11 mouse cellular contexts compared by ENCODE assay signal in genomic region chr2:38944460-38945161, GRCm38 (mm10). TPM values are rescaled to one million over a fixed set of nuclear protein-coding genes. Genes with fewer than 3 reads are reported as not detected.
DNase-seq lines count a peak whose midpoint lies in the region; ATAC-seq and TF ChIP-seq lines count a peak whose summit lies in the region.
"Had no signal": no experiment of that assay in that cellular context is flagged by ENCODE, and none has a peak within 500 bp of the region (broad histone marks: within the 10 kb centered on the region; RNA-seq: fewer than 3 reads in every experiment).

No protein-coding gene starts in this region.

- 74% methylated on average over 3 of the region's 3 CpGs for WGBS in forebrain, postnatal 0 days

- H3K9ac ChIP-seq in forebrain, postnatal 0 days: no peak overlapping the region

- H3K27ac ChIP-seq in forebrain, postnatal 0 days (ENCODE audit: low read depth, low read length): no peak overlapping the region

- no peaks in the 10 kb centered on the region for H3K9me3 ChIP-seq in forebrain, postnatal 0 days (ENCODE audit: low read length)
- H3K9me3 ChIP-seq: megakaryocyte, embryonic 14.5 days had no signal

- ATAC-seq in forebrain, postnatal 0 days: no peak
- ATAC-seq: hindbrain, embryonic 16.5 days had no signal

- no peak overlapping the region for H3K4me2 ChIP-seq in forebrain, postnatal 0 days (ENCODE audit: low read depth)

- H3K4me1 ChIP-seq in forebrain, postnatal 0 days (ENCODE audit: insufficient read depth): no peaks in the 10 kb centered on the region

- H3K27me3 ChIP-seq in forebrain, postnatal 0 days (ENCODE audit: insufficient read depth, low read length): no peaks in the 10 kb centered on the region

- peak; percentile 91 for DNase-seq in heart, adult 11 months
- no peak for DNase-seq in heart, postnatal 36 days
- peak; percentile 17 for DNase-seq in left cerebral cortex, postnatal 4 days
- DNase-seq in left cerebral cortex, adult 18-20 months (ENCODE audit: low spot score in 2 of 2): no peak
- DNase-seq in ZHBTc4 (ENCODE audit: low read depth, low spot score): peak; percentile 12
- DNase-seq in lung, postnatal 10 days: peak; percentile 66
- DNase-seq in forebrain, postnatal 0 days: no peak
- DNase-seq in yolk sac, embryonic 10.5 days (ENCODE audit: low spot score): no peak
- DNase-seq: thymus, postnatal 25 days had no signal

- H3K36me3 ChIP-seq in forebrain, postnatal 0 days (ENCODE audit: insufficient read depth): no peaks in the 10 kb centered on the region

- TF ChIP-seq CTCF in forebrain, postnatal 0 days (IDR thresholded peaks at IDR 0.05; ENCODE audit: low read depth): no peak

- H3K4me3 ChIP-seq in forebrain, postnatal 0 days (ENCODE audit: low read depth, low read length): no peak overlapping the region
- H3K4me3 ChIP-seq: megakaryocyte, embryonic 14.5 days had no signal

- intact Hi-C loops in heart, postnatal 36 days (cut with DNase I): no loop called here
- intact Hi-C loops in left cerebral cortex, postnatal 4 days (cut with DNase I): loop anchor here (5.0 kb wide), 1 partner anchor 38 kb away; no protein-coding TSS in a partner anchor

RNA-seq across cellular contexts. Expression of gene Olfml2a, which starts 12.8 kb away (rescaled TPM):
- total RNA-seq in heart, postnatal 36 days (2021): 1 to 10 TPM; 4.5 to 4.6 TPM
- 1 to 10 TPM; 4.4 to 5.4 TPM for total RNA-seq in left cerebral cortex, postnatal 4 days (2021)
- total RNA-seq in left cerebral cortex, adult 18-20 months (2021): 1 to 10 TPM; 2.3 to 2.9 TPM
- 6.6 and 11.6 TPM in 2 replicates for total RNA-seq in forebrain, postnatal 0 days (2014; rRNA removed)
- 2.8 and 3.2 TPM in 2 replicates for polyA plus RNA-seq in forebrain, postnatal 0 days (2015; fragmentation: Nextera tagmentation; extraction: Ambion mirVana)

RNA-seq across cellular contexts. Expression of gene Nr6a1, which starts 17.1 kb away (rescaled TPM):
- 1 to 10 TPM; 1.6 to 1.8 TPM for total RNA-seq in heart, postnatal 36 days (2021)
- total RNA-seq in left cerebral cortex, postnatal 4 days (2021): 1 to 10 TPM; 6.6 TPM
- 10 to 100 TPM; 10.7 to 11.9 TPM for total RNA-seq in left cerebral cortex, adult 18-20 months (2021)
- total RNA-seq in forebrain, postnatal 0 days (2014; rRNA removed): 2.1 and 4.6 TPM in 2 replicates
- polyA plus RNA-seq in forebrain, postnatal 0 days (2015; fragmentation: Nextera tagmentation; extraction: Ambion mirVana): 0.48 and 0.62 TPM in 2 replicates

RNA-seq across cellular contexts. Expression of gene Wdr38, which starts 52.7 kb away (rescaled TPM):
- total RNA-seq in heart, postnatal 36 days (2021): under 1 TPM in 1 of 2 experiments, not detected in 1; 0.14 TPM
- total RNA-seq in left cerebral cortex, postnatal 4 days (2021): under 1 TPM; 0.46 to 0.58 TPM
- total RNA-seq in left cerebral cortex, adult 18-20 months (2021): under 1 TPM; 0.44 to 0.47 TPM
- total RNA-seq in forebrain, postnatal 0 days (2014; rRNA removed): 0.43 and 1.4 TPM in 2 replicates
- polyA plus RNA-seq in forebrain, postnatal 0 days (2015; fragmentation: Nextera tagmentation; extraction: Ambion mirVana): 0.38 and 0.64 TPM in 2 replicates

Comparison
In these comparisons a context has a peak if more than half of its experiments do, and no peak if none do; other contexts are left out.
1. DNase-seq: peak in heart, adult 11 months (single experiment), left cerebral cortex, postnatal 4 days (single experiment), ZHBTc4 (single experiment) and lung, postnatal 10 days (single experiment); none in heart, postnatal 36 days (0 of 2), left cerebral cortex, adult 18-20 months (0 of 2), forebrain, postnatal 0 days (single experiment) and yolk sac, embryonic 10.5 days (single experiment).